Mouse (Mus musculus) intestine, postnatal 0 days (tissue): ENCODE measurements around the gene Prokr1. TPM values are rescaled to one million over a fixed set of nuclear protein-coding genes. Genes with fewer than 3 reads are reported as not detected.

Experiments used
- ATAC-seq: fragments of 200-750 bp; cut with Nextera tagmentation; 2 replicates; pipeline ENCODE4 v1.8.0; 2017; ENCODE audit warnings: mild to moderate bottlenecking, moderate TSS enrichment, moderate library complexity
- H3K27ac ChIP-seq: fragments of 300-500 bp; sonication (generic); 2 replicates; pipeline ENCODE4 v1.5.1; 2014; ENCODE audit warnings: mild to moderate bottlenecking, low read depth, low read length, moderate library complexity
- H3K27me3 ChIP-seq: fragments of 300-500 bp; sonication (generic); replicated peaks from 2 replicates; pipeline ENCODE4 v1.6.1; 2014; ENCODE audit warnings: low read length, mixed read lengths; ENCODE audit not compliant: control insufficient read depth, insufficient read depth
- H3K36me3 ChIP-seq: fragments of 300-500 bp; sonication (generic); 2 replicates; pipeline ENCODE4 v1.6.1; 2014; ENCODE audit warnings: mild to moderate bottlenecking, moderate library complexity; ENCODE audit not compliant: control insufficient read depth, insufficient read depth
- H3K4me1 ChIP-seq: fragments of 300-500 bp; sonication (generic); replicated peaks from 2 replicates; pipeline ENCODE4 v1.6.1; 2014; ENCODE audit warnings: antibody characterized with exemption, low read length, mixed read lengths; ENCODE audit not compliant: control insufficient read depth, insufficient read depth
- H3K4me2 ChIP-seq: fragments of 300-500 bp; sonication (generic); replicated peaks from 2 replicates; pipeline ENCODE4 v1.6.1; 2014; ENCODE audit warnings: low read depth, mild to moderate bottlenecking, moderate library complexity
- H3K4me3 ChIP-seq: fragments of 300-500 bp; sonication (generic); 2 replicates; pipeline ENCODE4 v1.5.1; 2014; ENCODE audit warnings: low read depth, low read length
- H3K9ac ChIP-seq: fragments of 300-500 bp; sonication (generic); 2 replicates; pipeline ENCODE4 v1.6.1; 2014; ENCODE audit warnings: mild to moderate bottlenecking, low read depth, low read length
- H3K9me3 ChIP-seq: fragments of 300-500 bp; sonication (generic); 2 replicates; pipeline ENCODE4 v1.6.1; 2016; ENCODE audit warnings: mixed run types; ENCODE audit not compliant: control insufficient read depth
- CTCF ChIP-seq: sonication (generic); IDR thresholded peaks from 2 replicates; pipeline ENCODE4 v1.5.1; 2016; ENCODE audit warnings: low read depth, mild to moderate bottlenecking, control low read depth, antibody characterized with exemption, moderate library complexity
- WGBS: fragments of 180-500 bp; shearing (Covaris S2); extraction: QIAGEN DNeasy Blood & Tissue Kit; methylation state at CpG from one replicate; pipeline ENCODE4 v1.1.7; 2014; 5-methylcytosine and 5-hydroxymethylcytosine counted together
- polyA plus RNA-seq: library from polyadenylated mRNA; unstranded; fragments of >200 nt; fragmentation: Nextera tagmentation; extraction: Ambion mirVana; gene quantifications from 2 replicates; pipeline ENCODE4 v1.2.1, GENCODE M21; 2015

Gene Prokr1
- polyA plus RNA-seq, 1 experiment from 2014 or later, result 1.0 TPM

GRCm38 (mm10) chr6:87589718-87590393 is 687 bp downstream of the Prokr1 start:
- Histone ChIP-seq H3K4me1 (0 out of 2 replicates have a peak, but pooled peaks cover 3% of the 10 kb centered on the region), H3K4me2 (peak overlapping the region; percentile 92), H3K9me3 (no peaks in the 10 kb centered on the region), H3K27me3 (peaks cover 11% of the 10 kb centered on the region; the same call in 1 of the 2 replicates), H3K36me3 (no peaks in the 10 kb centered on the region), H3K4me3 (peak overlapping the region; percentile 46), H3K27ac (no peak overlapping the region), H3K9ac (no peak overlapping the region)
- WGBS, result 21% methylated on average over 12 of the region's 12 CpGs
- TF ChIP-seq CTCF, result no peak
- 0 out of 2 replicates have a peak, but pooled peaks have one; percentile 8 for ATAC-seq

GRCm38 (mm10) chr6:87583991-87584390 is 6.6 kb downstream of the Prokr1 start:
- H3K9me3 ChIP-seq, result no peaks in the 10 kb centered on the region
- no peak overlapping the region for H3K27ac ChIP-seq
- ATAC-seq, result no peak
- H3K27me3 ChIP-seq, result peaks cover 8% of the 10 kb centered on the region; the same call in 1 of the 2 replicates
- TF ChIP-seq CTCF, result no peak
- H3K4me3 ChIP-seq, result no peak overlapping the region
- WGBS, result 90% methylated on average over 7 of the region's 7 CpGs
- H3K9ac ChIP-seq, result no peak overlapping the region
- no peaks in the 10 kb centered on the region for H3K36me3 ChIP-seq
- peaks cover 6% of the 10 kb centered on the region; the same call in 1 of the 2 replicates for H3K4me1 ChIP-seq
- no peak overlapping the region for H3K4me2 ChIP-seq

DNA sequence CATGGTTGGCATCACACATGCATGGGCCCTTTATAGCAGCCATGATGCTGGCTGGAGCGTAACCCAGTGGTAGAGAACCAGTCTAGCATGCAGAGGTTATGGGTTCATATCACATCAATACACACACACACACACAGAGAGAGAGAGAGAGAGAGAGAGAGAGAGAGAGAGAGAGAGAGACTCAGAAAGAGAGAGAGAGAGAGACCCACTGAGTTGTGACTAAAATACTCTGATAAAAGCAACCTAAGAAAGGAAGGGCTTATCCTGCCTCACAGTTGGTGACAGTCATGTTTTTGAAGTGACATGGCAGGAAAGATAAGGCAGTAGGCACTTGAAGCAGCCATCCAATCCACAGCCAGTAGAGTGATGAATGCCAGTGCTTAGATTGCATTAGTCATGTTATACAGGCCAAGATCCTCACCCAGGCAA is 7.3 kb downstream of the Prokr1 start:
- H3K4me2 ChIP-seq, result no peak overlapping the region
- peaks cover under 1% of the 10 kb centered on the region; the same call in 1 of the 2 replicates for H3K27me3 ChIP-seq
- no peaks in the 10 kb centered on the region for H3K9me3 ChIP-seq
- no peaks in the 10 kb centered on the region for H3K36me3 ChIP-seq
- TF ChIP-seq CTCF, result no peak
- 100% methylated on average over 1 of the region's 1 CpGs for WGBS
- no peak overlapping the region for H3K9ac ChIP-seq
- ATAC-seq, result no peak
- H3K27ac ChIP-seq, result no peak overlapping the region
- no peak overlapping the region for H3K4me3 ChIP-seq
- H3K4me1 ChIP-seq, result peaks cover 6% of the 10 kb centered on the region; the same call in 1 of the 2 replicates

DNA sequence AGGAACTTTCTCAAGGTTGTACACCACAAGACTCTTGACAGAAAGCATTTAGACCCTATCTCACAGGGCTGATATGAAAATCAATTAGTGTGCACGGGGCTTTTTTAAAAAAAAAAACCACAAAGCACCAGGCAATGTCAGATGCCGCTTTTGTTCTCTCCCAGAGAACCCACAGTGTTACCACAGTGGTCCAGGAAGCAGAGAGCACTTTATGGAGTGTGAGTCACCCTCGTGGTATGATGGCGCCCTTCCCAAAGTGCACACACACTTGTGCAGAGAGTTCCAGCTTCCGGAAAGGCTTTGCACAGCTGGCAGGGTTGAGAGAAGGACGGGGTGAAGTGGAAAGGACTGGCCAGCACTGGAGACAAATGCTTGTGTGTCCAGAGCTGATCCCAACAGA is 8.1 kb downstream of the Prokr1 start:
- TF ChIP-seq CTCF, result no peak
- peak; percentile 86 for ATAC-seq
- H3K4me1 ChIP-seq, result peaks cover 6% of the 10 kb centered on the region; the same call in 1 of the 2 replicates
- no peak overlapping the region; the same call in 1 of the 2 replicates for H3K4me2 ChIP-seq
- no peak overlapping the region for H3K4me3 ChIP-seq
- WGBS, result 13% methylated on average over 6 of the region's 6 CpGs
- H3K9ac ChIP-seq, result no peak overlapping the region
- H3K27me3 ChIP-seq, result no peaks in the 10 kb centered on the region
- no peaks in the 10 kb centered on the region for H3K36me3 ChIP-seq
- H3K9me3 ChIP-seq, result no peaks in the 10 kb centered on the region
- H3K27ac ChIP-seq, result no peak overlapping the region

GRCm38 (mm10) chr6:87581581-87581980 is 9.0 kb downstream of the Prokr1 start:
- WGBS, result 91% methylated on average over 18 of the region's 18 CpGs
- Histone ChIP-seq H3K4me2 (no peak overlapping the region), H3K9ac (no peak overlapping the region), H3K36me3 (no peaks in the 10 kb centered on the region), H3K9me3 (no peaks in the 10 kb centered on the region), H3K27me3 (no peaks in the 10 kb centered on the region), H3K27ac (no peak overlapping the region), H3K4me1 (peaks cover 8% of the 10 kb centered on the region; the same call in 1 of the 2 replicates), H3K4me3 (no peak overlapping the region)
- TF ChIP-seq CTCF, result no peak
- no peak for ATAC-seq

DNA sequence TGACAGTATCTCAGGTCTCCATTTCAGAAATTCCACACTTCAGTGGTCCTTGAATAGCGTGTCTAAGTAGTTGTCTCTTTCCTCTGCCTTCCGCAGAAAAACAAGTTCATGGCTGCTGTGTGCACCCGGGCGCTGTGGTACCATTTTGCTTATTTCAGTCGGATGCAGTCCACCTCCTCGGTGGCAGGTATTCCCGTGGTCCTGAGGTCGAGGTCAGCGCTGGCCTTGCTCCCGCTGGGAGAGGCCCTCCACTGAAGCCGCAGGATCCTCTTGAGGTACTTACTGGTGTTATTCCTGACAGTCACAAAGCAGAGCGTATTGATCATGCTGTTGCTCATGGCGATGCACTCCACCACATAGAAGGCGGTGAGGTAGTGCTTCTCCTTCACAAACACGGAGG is 9.5 kb downstream of the Prokr1 start:
- no peak for ATAC-seq
- H3K27me3 ChIP-seq, result no peaks in the 10 kb centered on the region
- no peak overlapping the region for H3K4me3 ChIP-seq
- H3K4me2 ChIP-seq, result no peak overlapping the region
- H3K36me3 ChIP-seq, result no peaks in the 10 kb centered on the region
- TF ChIP-seq CTCF, result no peak
- H3K9me3 ChIP-seq, result no peaks in the 10 kb centered on the region
- H3K27ac ChIP-seq, result no peak overlapping the region
- peaks cover 10% of the 10 kb centered on the region; the same call in 1 of the 2 replicates for H3K4me1 ChIP-seq
- H3K9ac ChIP-seq, result no peak overlapping the region
- 90% methylated on average over 15 of the region's 15 CpGs for WGBS
